Mouse (Mus musculus): ENCODE data around the gene Ccdc85c. TPM values are rescaled to one million over a fixed set of nuclear protein-coding genes. Genes with fewer than 3 reads are reported as not detected.

The Ccdc85c gene
- polyA plus RNA-seq, 1 experiment from 2014 or later = 8.2 TPM

GRCm38 (mm10) chr12:108307553-108307952 is 32.3 kb upstream of the Ccdc85c start:
- Histone ChIP-seq H3K27me3 (ENCODE audit: control insufficient read depth, insufficient read depth, low read length) (peaks cover 15% of the 10 kb centered on the region), H3K4me2 (ENCODE audit: low read length) (peak overlapping the region; percentile 94; the same call in 1 of the 2 replicates), H3K9ac (ENCODE audit: low read length) (no peak overlapping the region), H3K9me3 (ENCODE audit: control insufficient read depth, low read length) (no peaks in the 10 kb centered on the region), H3K4me1 (ENCODE audit: control insufficient read depth in 2 of 2, insufficient read depth in 2 of 2, low read length in 2 of 2) (peaks cover 6 to 13% of the 10 kb centered on the region in 2 experiments; a peak in 3 of 4 replicates), H3K4me3 (ENCODE audit: control insufficient read depth in 1 of 2, insufficient read depth in 1 of 2, low read depth in 1 of 2, low read length in 2 of 2) (no peak overlapping the region), H3K27ac (replicated peaks in 1 of 2; ENCODE audit: control insufficient read depth in 1 of 2, insufficient read depth in 1 of 2, low read depth in 2 of 2, low read length in 2 of 2) (no peak overlapping the region), H3K36me3 (ENCODE audit: control insufficient read depth, insufficient read depth, low read length) (no peaks in the 10 kb centered on the region)
- ATAC-seq (ENCODE audit: insufficient number of reproducible peaks, insufficient read depth, low FRiP score, low read depth) = no peak
- 20% methylated on average over 14 of the region's 14 CpGs for WGBS

- ATAC-seq (ENCODE audit: insufficient number of reproducible peaks, insufficient read depth, low FRiP score, low read depth) = 0 out of 2 replicates have a peak, but pooled peaks have one; percentile 14
- Histone ChIP-seq H3K4me3 (ENCODE audit: control insufficient read depth in 1 of 2, insufficient read depth in 1 of 2, low read depth in 1 of 2, low read length in 2 of 2) (peak within 1 kb of the TSS; percentile 58 to 64), H3K4me2 (ENCODE audit: low read length) (peak within 1 kb of the TSS; percentile 94), H3K9me3 (ENCODE audit: control insufficient read depth, low read length) (no peaks in the 10 kb centered on the region), H3K9ac (ENCODE audit: low read length) (peak within 1 kb of the TSS; percentile 84), H3K4me1 (ENCODE audit: control insufficient read depth in 2 of 2, insufficient read depth in 2 of 2, low read length in 2 of 2) (peaks cover 6 to 13% of the 10 kb centered on the region in 2 experiments; a peak in 3 of 4 replicates), H3K27ac (replicated peaks in 1 of 2; ENCODE audit: control insufficient read depth in 1 of 2, insufficient read depth in 1 of 2, low read depth in 2 of 2, low read length in 2 of 2) (no peak within 1 kb of the TSS), H3K27me3 (ENCODE audit: control insufficient read depth, insufficient read depth, low read length) (peaks cover 15% of the 10 kb centered on the region), H3K36me3 (ENCODE audit: control insufficient read depth, insufficient read depth, low read length) (no peaks in the 10 kb centered on the region)
- WGBS = 4% methylated on average over 65 of the region's 67 CpGs
Observed at GRCm38 (mm10) chr12:108305812-108306794, 30.9 kb upstream of the Ccdc85c start, which contains the start of gene Hhipl1. Gene Hhipl1, plus strand, starts transcription at chr12:108306270.

GRCm38 (mm10) chr12:108305172-108305571 is 29.9 kb upstream of the Ccdc85c start:
- peaks cover 6 to 13% of the 10 kb centered on the region in 2 experiments; a peak in 3 of 4 replicates for H3K4me1 ChIP-seq (ENCODE audit: control insufficient read depth in 2 of 2, insufficient read depth in 2 of 2, low read length in 2 of 2)
- H3K4me2 ChIP-seq (ENCODE audit: low read length) = no peak overlapping the region
- H3K27me3 ChIP-seq (ENCODE audit: control insufficient read depth, insufficient read depth, low read length) = peaks cover 15% of the 10 kb centered on the region
- H3K36me3 ChIP-seq (ENCODE audit: control insufficient read depth, insufficient read depth, low read length) = no peaks in the 10 kb centered on the region
- WGBS = 65% methylated on average over 8 of the region's 8 CpGs
- H3K9me3 ChIP-seq (ENCODE audit: control insufficient read depth, low read length) = no peaks in the 10 kb centered on the region
- H3K9ac ChIP-seq (ENCODE audit: low read length) = no peak overlapping the region
- H3K27ac ChIP-seq (replicated peaks in 1 of 2; ENCODE audit: control insufficient read depth in 1 of 2, insufficient read depth in 1 of 2, low read depth in 2 of 2, low read length in 2 of 2) = no peak overlapping the region
- ATAC-seq (ENCODE audit: insufficient number of reproducible peaks, insufficient read depth, low FRiP score, low read depth) = no peak
- H3K4me3 ChIP-seq (ENCODE audit: control insufficient read depth in 1 of 2, insufficient read depth in 1 of 2, low read depth in 1 of 2, low read length in 2 of 2) = no peak overlapping the region

GRCm38 (mm10) chr12:108303778-108304365 is 28.6 kb upstream of the Ccdc85c start:
- no peak overlapping the region for H3K27ac ChIP-seq (replicated peaks in 1 of 2; ENCODE audit: control insufficient read depth in 1 of 2, insufficient read depth in 1 of 2, low read depth in 2 of 2, low read length in 2 of 2)
- H3K4me2 ChIP-seq (ENCODE audit: low read length) = no peak overlapping the region
- WGBS = 61% methylated on average over 6 of the region's 6 CpGs
- no peak for ATAC-seq (ENCODE audit: insufficient number of reproducible peaks, insufficient read depth, low FRiP score, low read depth)
- H3K36me3 ChIP-seq (ENCODE audit: control insufficient read depth, insufficient read depth, low read length) = no peaks in the 10 kb centered on the region
- peaks cover 6 to 13% of the 10 kb centered on the region in 2 experiments; a peak in 3 of 4 replicates for H3K4me1 ChIP-seq (ENCODE audit: control insufficient read depth in 2 of 2, insufficient read depth in 2 of 2, low read length in 2 of 2)
- no peak overlapping the region for H3K4me3 ChIP-seq (ENCODE audit: control insufficient read depth in 1 of 2, insufficient read depth in 1 of 2, low read depth in 1 of 2, low read length in 2 of 2)
- H3K27me3 ChIP-seq (ENCODE audit: control insufficient read depth, insufficient read depth, low read length) = peaks cover 15% of the 10 kb centered on the region
- no peaks in the 10 kb centered on the region for H3K9me3 ChIP-seq (ENCODE audit: control insufficient read depth, low read length)
- no peak overlapping the region for H3K9ac ChIP-seq (ENCODE audit: low read length)

GRCm38 (mm10) chr12:108301006-108301405 is 25.8 kb upstream of the Ccdc85c start:
- Histone ChIP-seq H3K4me1 (ENCODE audit: control insufficient read depth in 2 of 2, insufficient read depth in 2 of 2, low read length in 2 of 2) (peaks cover 3 to 4% of the 10 kb centered on the region in 2 experiments; a peak in 3 of 4 replicates), H3K4me2 (ENCODE audit: low read length) (no peak overlapping the region), H3K4me3 (ENCODE audit: control insufficient read depth in 1 of 2, insufficient read depth in 1 of 2, low read depth in 1 of 2, low read length in 2 of 2) (no peak overlapping the region), H3K36me3 (ENCODE audit: control insufficient read depth, insufficient read depth, low read length) (no peaks in the 10 kb centered on the region), H3K27me3 (ENCODE audit: control insufficient read depth, insufficient read depth, low read length) (peaks cover 12% of the 10 kb centered on the region), H3K9ac (ENCODE audit: low read length) (no peak overlapping the region), H3K9me3 (ENCODE audit: control insufficient read depth, low read length) (no peaks in the 10 kb centered on the region), H3K27ac (replicated peaks in 1 of 2; ENCODE audit: control insufficient read depth in 1 of 2, insufficient read depth in 1 of 2, low read depth in 2 of 2, low read length in 2 of 2) (no peak overlapping the region)
- ATAC-seq (ENCODE audit: insufficient number of reproducible peaks, insufficient read depth, low FRiP score, low read depth) = no peak
- 75% methylated on average over 6 of the region's 6 CpGs for WGBS

GRCm38 (mm10) chr12:108297033-108297432 is 21.8 kb upstream of the Ccdc85c start:
- H3K27me3 ChIP-seq (ENCODE audit: control insufficient read depth, insufficient read depth, low read length) = no peaks in the 10 kb centered on the region
- no peak for ATAC-seq (ENCODE audit: insufficient number of reproducible peaks, insufficient read depth, low FRiP score, low read depth)
- peaks cover 2 to 5% of the 10 kb centered on the region in 2 experiments; a peak in 3 of 4 replicates for H3K4me1 ChIP-seq (ENCODE audit: control insufficient read depth in 2 of 2, insufficient read depth in 2 of 2, low read length in 2 of 2)
- no peaks in the 10 kb centered on the region for H3K36me3 ChIP-seq (ENCODE audit: control insufficient read depth, insufficient read depth, low read length)
- H3K4me2 ChIP-seq (ENCODE audit: low read length) = no peak overlapping the region
- no peak overlapping the region for H3K4me3 ChIP-seq (ENCODE audit: control insufficient read depth in 1 of 2, insufficient read depth in 1 of 2, low read depth in 1 of 2, low read length in 2 of 2)
- no peak overlapping the region for H3K9ac ChIP-seq (ENCODE audit: low read length)
- WGBS = 65% methylated on average over 6 of the region's 6 CpGs
- H3K27ac ChIP-seq (replicated peaks in 1 of 2; ENCODE audit: control insufficient read depth in 1 of 2, insufficient read depth in 1 of 2, low read depth in 2 of 2, low read length in 2 of 2) = no peak overlapping the region
- H3K9me3 ChIP-seq (ENCODE audit: control insufficient read depth, low read length) = no peaks in the 10 kb centered on the region

- Histone ChIP-seq H3K27ac (replicated peaks in 1 of 2; ENCODE audit: control insufficient read depth in 1 of 2, insufficient read depth in 1 of 2, low read depth in 2 of 2, low read length in 2 of 2) (no peak overlapping the region), H3K27me3 (ENCODE audit: control insufficient read depth, insufficient read depth, low read length) (no peaks in the 10 kb centered on the region), H3K9ac (ENCODE audit: low read length) (no peak overlapping the region), H3K4me3 (ENCODE audit: control insufficient read depth in 1 of 2, insufficient read depth in 1 of 2, low read depth in 1 of 2, low read length in 2 of 2) (no peak overlapping the region), H3K4me1 (ENCODE audit: control insufficient read depth in 2 of 2, insufficient read depth in 2 of 2, low read length in 2 of 2) (peaks cover 2 to 5% of the 10 kb centered on the region in 2 experiments; a peak in 3 of 4 replicates), H3K36me3 (ENCODE audit: control insufficient read depth, insufficient read depth, low read length) (no peaks in the 10 kb centered on the region), H3K4me2 (ENCODE audit: low read length) (no peak overlapping the region), H3K9me3 (ENCODE audit: control insufficient read depth, low read length) (no peaks in the 10 kb centered on the region)
- no peak for ATAC-seq (ENCODE audit: insufficient number of reproducible peaks, insufficient read depth, low FRiP score, low read depth)
- 64% methylated on average over 3 of the region's 3 CpGs for WGBS
Observed at GRCm38 (mm10) chr12:108294620-108295019, 19.4 kb upstream of the Ccdc85c start.

Measured in heart, embryonic 14.5 days (tissue).